Mouse (Mus musculus): ENCODE measurements at regions not wholly inside any gene's neighbourhood (a gene's known extent, or its start where the extent isn't known, plus 50 kb on each side); places are given as distances from the start of the nearest gene placed in this dataset.

- TF ChIP-seq MYOD1 (IDR thresholded peaks at IDR 0.05; ENCODE audit: control insufficient read depth, insufficient read length, low read depth) (no peak), CTCF (IDR thresholded peaks at IDR 0.05; ENCODE audit: control insufficient read depth, insufficient read depth, insufficient read length) (no peak), CEBPB (IDR thresholded peaks at IDR 0.05; ENCODE audit: low read depth) (no peak), MAX (IDR thresholded peaks at IDR 0.05) (no peak), FOSL1 (IDR thresholded peaks at IDR 0.05; ENCODE audit: insufficient read depth, low read length, poor library complexity, severe bottlenecking) (no peak), USF1 (IDR thresholded peaks at IDR 0.05; ENCODE audit: low read depth) (no peak)
- no peak overlapping the region for H3ac ChIP-seq (ENCODE audit: control insufficient read depth, insufficient read length, low read depth)
Observed at GRCm38 (mm10) chr3:68758609-68759008, 68.2 kb downstream of the Il12a start.

GRCm38 (mm10) chr3:68759375-68759774 is 68.9 kb downstream of the Il12a start:
- Histone ChIP-seq H3K36me3 (ENCODE audit: control insufficient read depth, insufficient read depth) (no peaks in the 10 kb centered on the region), H3K4me3 (ENCODE audit: insufficient read depth, poor library complexity, severe bottlenecking) (no peak overlapping the region), H3ac (ENCODE audit: control insufficient read depth, insufficient read length, low read depth) (no peak overlapping the region), H3K27me3 (ENCODE audit: control insufficient read depth, insufficient read depth, insufficient read length) (no peaks in the 10 kb centered on the region), H3K79me2 (ENCODE audit: control insufficient read depth, insufficient read depth) (no peaks in the 10 kb centered on the region), H3K79me3 (ENCODE audit: low read depth) (no peaks in the 10 kb centered on the region)
- TF ChIP-seq MAX (IDR thresholded peaks at IDR 0.05), result no peak

More at GRCm38 (mm10) chr3:68758609-68759008, 68.2 kb downstream of the Il12a start:
- H3K27me3 ChIP-seq (ENCODE audit: control insufficient read depth, insufficient read depth, insufficient read length), result no peaks in the 10 kb centered on the region
- no peaks in the 10 kb centered on the region for H3K79me2 ChIP-seq (ENCODE audit: control insufficient read depth, insufficient read depth)
- no peaks in the 10 kb centered on the region for H3K79me3 ChIP-seq (ENCODE audit: low read depth)
- no peak overlapping the region for H3K4me3 ChIP-seq (ENCODE audit: insufficient read depth, poor library complexity, severe bottlenecking)
- H3K36me3 ChIP-seq (ENCODE audit: control insufficient read depth, insufficient read depth), result no peaks in the 10 kb centered on the region

GRCm38 (mm10) chr3:68760806-68761205 is 70.4 kb downstream of the Il12a start:
- no peaks in the 10 kb centered on the region for H3K79me2 ChIP-seq (ENCODE audit: control insufficient read depth, insufficient read depth)
- H3ac ChIP-seq (ENCODE audit: control insufficient read depth, insufficient read length, low read depth), result no peak overlapping the region
- no peaks in the 10 kb centered on the region for H3K79me3 ChIP-seq (ENCODE audit: low read depth)
- TF ChIP-seq CTCF (IDR thresholded peaks at IDR 0.05; ENCODE audit: control insufficient read depth, insufficient read depth, insufficient read length) (no peak), FOSL1 (IDR thresholded peaks at IDR 0.05; ENCODE audit: insufficient read depth, low read length, poor library complexity, severe bottlenecking) (no peak), MYOD1 (IDR thresholded peaks at IDR 0.05; ENCODE audit: control insufficient read depth, insufficient read length, low read depth) (no peak), CEBPB (IDR thresholded peaks at IDR 0.05; ENCODE audit: low read depth) (no peak), USF1 (IDR thresholded peaks at IDR 0.05; ENCODE audit: low read depth) (no peak), MAX (IDR thresholded peaks at IDR 0.05) (no peak)
- no peak overlapping the region for H3K4me3 ChIP-seq (ENCODE audit: insufficient read depth, poor library complexity, severe bottlenecking)
- no peaks in the 10 kb centered on the region for H3K27me3 ChIP-seq (ENCODE audit: control insufficient read depth, insufficient read depth, insufficient read length)
- no peaks in the 10 kb centered on the region for H3K36me3 ChIP-seq (ENCODE audit: control insufficient read depth, insufficient read depth)

GRCm38 (mm10) chr3:68761242-68761625 is 70.8 kb downstream of the Il12a start:
- Histone ChIP-seq H3K79me3 (ENCODE audit: low read depth) (no peaks in the 10 kb centered on the region), H3K27me3 (ENCODE audit: control insufficient read depth, insufficient read depth, insufficient read length) (no peaks in the 10 kb centered on the region), H3K4me3 (ENCODE audit: insufficient read depth, poor library complexity, severe bottlenecking) (no peak overlapping the region), H3K79me2 (ENCODE audit: control insufficient read depth, insufficient read depth) (no peaks in the 10 kb centered on the region), H3K36me3 (ENCODE audit: control insufficient read depth, insufficient read depth) (no peaks in the 10 kb centered on the region), H3ac (ENCODE audit: control insufficient read depth, insufficient read length, low read depth) (no peak overlapping the region)
- no peak for TF ChIP-seq MYOG (IDR thresholded peaks at IDR 0.05; ENCODE audit: control insufficient read depth, extremely low read depth, insufficient read length)
- no peak for TF ChIP-seq FOSL1 (IDR thresholded peaks at IDR 0.05; ENCODE audit: insufficient read depth, low read length, poor library complexity, severe bottlenecking)
- no peak for TF ChIP-seq USF1 (IDR thresholded peaks at IDR 0.05; ENCODE audit: low read depth)
- TF ChIP-seq MAX (IDR thresholded peaks at IDR 0.05), result no peak
- TF ChIP-seq CTCF (IDR thresholded peaks at IDR 0.05; ENCODE audit: control insufficient read depth, insufficient read depth, insufficient read length), result no peak
- TF ChIP-seq CEBPB (IDR thresholded peaks at IDR 0.05; ENCODE audit: low read depth), result no peak
- TF ChIP-seq MYOD1 (IDR thresholded peaks at IDR 0.05; ENCODE audit: control insufficient read depth, insufficient read length, low read depth), result no peak

GRCm38 (mm10) chr3:68761626-68762331 is 71.3 kb downstream of the Il12a start:
- H3K4me3 ChIP-seq (ENCODE audit: insufficient read depth, poor library complexity, severe bottlenecking), result no peak overlapping the region
- TF ChIP-seq MYOD1 (IDR thresholded peaks at IDR 0.05; ENCODE audit: control insufficient read depth, insufficient read length, low read depth) (peak; percentile 69), MYOG (IDR thresholded peaks at IDR 0.05; ENCODE audit: control insufficient read depth, extremely low read depth, insufficient read length) (no peak)
- no peaks in the 10 kb centered on the region for H3K79me3 ChIP-seq (ENCODE audit: low read depth)
- no peak overlapping the region for H3ac ChIP-seq (ENCODE audit: control insufficient read depth, insufficient read length, low read depth)
- H3K27me3 ChIP-seq (ENCODE audit: control insufficient read depth, insufficient read depth, insufficient read length), result no peaks in the 10 kb centered on the region
- no peaks in the 10 kb centered on the region for H3K36me3 ChIP-seq (ENCODE audit: control insufficient read depth, insufficient read depth)
- no peaks in the 10 kb centered on the region for H3K79me2 ChIP-seq (ENCODE audit: control insufficient read depth, insufficient read depth)

GRCm38 (mm10) chr3:68762988-68763387 is 72.5 kb downstream of the Il12a start:
- TF ChIP-seq MAX (IDR thresholded peaks at IDR 0.05), result no peak
- TF ChIP-seq USF1 (IDR thresholded peaks at IDR 0.05; ENCODE audit: low read depth), result peak; percentile 82

More at GRCm38 (mm10) chr3:68762988-68763387, 72.5 kb downstream of the Il12a start:
- no peaks in the 10 kb centered on the region for H3K79me3 ChIP-seq (ENCODE audit: low read depth)
- H3K27me3 ChIP-seq (ENCODE audit: control insufficient read depth, insufficient read depth, insufficient read length), result no peaks in the 10 kb centered on the region
- no peak overlapping the region for H3K4me3 ChIP-seq (ENCODE audit: insufficient read depth, poor library complexity, severe bottlenecking)
- no peaks in the 10 kb centered on the region for H3K36me3 ChIP-seq (ENCODE audit: control insufficient read depth, insufficient read depth)
- H3K79me2 ChIP-seq (ENCODE audit: control insufficient read depth, insufficient read depth), result no peaks in the 10 kb centered on the region
- H3ac ChIP-seq (ENCODE audit: control insufficient read depth, insufficient read length, low read depth), result no peak overlapping the region

Data from C2C12 (cell line).